ENCODE assay signal across 10 mouse cellular contexts in the genomic region with DNA sequence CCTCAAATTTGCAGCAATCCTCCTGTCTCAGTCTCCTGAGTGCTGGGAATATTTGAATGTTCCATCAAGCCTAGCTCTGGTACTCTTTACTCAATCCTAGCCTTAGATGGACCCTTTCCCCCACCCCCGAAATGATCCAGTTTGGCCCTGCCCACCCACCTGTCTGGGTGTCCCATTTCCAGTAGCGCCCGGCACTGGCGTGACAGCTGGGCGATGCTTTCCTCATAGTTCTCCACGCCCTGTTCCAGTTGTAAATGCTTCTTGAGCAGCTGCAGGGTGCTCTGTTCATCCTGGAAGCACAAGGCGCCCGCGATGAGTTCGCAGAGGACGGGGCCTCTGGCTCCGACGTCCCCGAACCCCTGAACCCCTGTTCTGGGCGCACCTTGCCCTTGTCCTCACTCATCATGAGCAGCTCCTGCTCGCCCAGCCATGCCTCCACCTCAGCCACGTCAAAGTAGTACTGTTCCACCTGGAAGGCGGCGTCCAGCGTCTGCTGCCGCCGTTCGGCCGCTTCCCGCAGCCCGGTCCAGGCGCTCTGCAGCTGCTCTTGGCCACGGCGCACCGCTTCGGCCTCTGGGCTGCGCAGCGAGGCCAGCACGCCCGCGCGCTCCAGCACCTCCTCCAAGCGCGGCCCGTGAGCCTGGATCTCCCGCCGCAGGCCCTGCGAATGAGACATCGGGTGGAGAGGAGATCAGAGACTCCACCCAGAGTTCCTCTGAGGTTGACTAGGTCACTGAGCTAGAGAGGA. TPM values are rescaled to one million over a fixed set of nuclear protein-coding genes. Genes with fewer than 3 reads are reported as not detected.
DNase-seq lines count a peak whose midpoint lies in the region; ATAC-seq and TF ChIP-seq lines count a peak whose summit lies in the region.
"Had no signal": no experiment of that assay in that cellular context is flagged by ENCODE, and none has a peak within 500 bp of the region (broad histone marks: within the 10 kb centered on the region; RNA-seq: fewer than 3 reads in every experiment).

No protein-coding gene starts in this region.

- H3K9me3 ChIP-seq in midbrain, embryonic 10.5 days (replicated peaks) = peaks cover 15% of the 10 kb centered on the region
- H3K9me3 ChIP-seq in midbrain, embryonic 15.5 days = no peaks in the 10 kb centered on the region
- peaks cover 6% of the 10 kb centered on the region; the same call in 1 of the 2 replicates for H3K9me3 ChIP-seq in intestine, postnatal 0 days (ENCODE audit: control insufficient read depth)
- H3K9me3 ChIP-seq in stomach, embryonic 16.5 days (replicated peaks; ENCODE audit: control insufficient read depth, low read length) = 0 out of 2 replicates have a peak, but pooled peaks cover 4% of the 10 kb centered on the region

- peak overlapping the region; percentile 40 for H3K4me3 ChIP-seq in midbrain, embryonic 10.5 days
- H3K4me3 ChIP-seq in midbrain, embryonic 15.5 days = no peak overlapping the region
- H3K4me3 ChIP-seq in intestine, postnatal 0 days (ENCODE audit: low read depth, low read length) = peak overlapping the region; percentile 17; the same call in 1 of the 2 replicates
- H3K4me3 ChIP-seq in stomach, embryonic 16.5 days (replicated peaks; ENCODE audit: low read length) = peak overlapping the region; percentile 24
- no peak overlapping the region for H3K4me3 ChIP-seq in left cerebral cortex, adult 2 months

- peaks cover 18% of the 10 kb centered on the region for H3K4me1 ChIP-seq in midbrain, embryonic 10.5 days
- peaks cover 5% of the 10 kb centered on the region; the same call in 1 of the 2 replicates for H3K4me1 ChIP-seq in midbrain, embryonic 15.5 days
- H3K4me1 ChIP-seq in intestine, postnatal 0 days (replicated peaks; ENCODE audit: control insufficient read depth, insufficient read depth, low read length) = no peaks in the 10 kb centered on the region
- peaks cover 11% of the 10 kb centered on the region for H3K4me1 ChIP-seq in stomach, embryonic 16.5 days (ENCODE audit: control insufficient read depth, insufficient read depth, low read length)

- WGBS in midbrain, embryonic 10.5 days = 6% methylated on average over 44 of the region's 44 CpGs
- WGBS in midbrain, embryonic 15.5 days = 11% methylated on average over 44 of the region's 44 CpGs
- 4% methylated on average over 44 of the region's 44 CpGs for WGBS in intestine, postnatal 0 days
- WGBS in stomach, embryonic 16.5 days = 7% methylated on average over 44 of the region's 44 CpGs

- peaks cover 100% of the 10 kb centered on the region for H3K27me3 ChIP-seq in midbrain, embryonic 10.5 days (ENCODE audit: low read depth, poor library complexity, severe bottlenecking)
- H3K27me3 ChIP-seq in midbrain, embryonic 15.5 days (replicated peaks) = peaks cover 96% of the 10 kb centered on the region
- peaks cover 86% of the 10 kb centered on the region for H3K27me3 ChIP-seq in intestine, postnatal 0 days (replicated peaks; ENCODE audit: control insufficient read depth, insufficient read depth, low read length)
- peaks cover 87% of the 10 kb centered on the region for H3K27me3 ChIP-seq in stomach, embryonic 16.5 days (ENCODE audit: control insufficient read depth, insufficient read depth, low read length)

- ATAC-seq in midbrain, embryonic 15.5 days (replicated peaks) = no peak
- no peak for ATAC-seq in intestine, postnatal 0 days
- peak; percentile 60 for ATAC-seq in stomach, embryonic 16.5 days (ENCODE audit: insufficient read depth, low FRiP score)

- no peaks in the 10 kb centered on the region for H3K36me3 ChIP-seq in midbrain, embryonic 10.5 days
- peaks cover 17% of the 10 kb centered on the region for H3K36me3 ChIP-seq in midbrain, embryonic 15.5 days (replicated peaks)
- no peaks in the 10 kb centered on the region for H3K36me3 ChIP-seq in intestine, postnatal 0 days (ENCODE audit: control insufficient read depth, insufficient read depth)
- H3K36me3 ChIP-seq in stomach, embryonic 16.5 days (ENCODE audit: control insufficient read depth, insufficient read depth, low read length) = no peaks in the 10 kb centered on the region

- TF ChIP-seq CTCF in intestine, postnatal 0 days (IDR thresholded peaks at IDR 0.05; ENCODE audit: low read depth) = no peak
- TF ChIP-seq CTCF in left cerebral cortex, adult 2 months (IDR thresholded peaks at IDR 0.05) = no peak

- no peak overlapping the region for H3K9ac ChIP-seq in midbrain, embryonic 15.5 days
- 0 out of 2 replicates have a peak overlapping the region, but pooled peaks have one; percentile 3 for H3K9ac ChIP-seq in intestine, postnatal 0 days (ENCODE audit: low read depth, low read length)
- peak overlapping the region; percentile 20; the same call in 1 of the 2 replicates for H3K9ac ChIP-seq in stomach, embryonic 16.5 days (ENCODE audit: low read length)

- intact Hi-C loops in left cerebral cortex, adult 2 months (cut with DNase I) = no loop called here

- H3K27ac ChIP-seq in midbrain, embryonic 10.5 days (replicated peaks) = no peak overlapping the region
- H3K27ac ChIP-seq in midbrain, embryonic 15.5 days = no peak overlapping the region
- no peak overlapping the region for H3K27ac ChIP-seq in intestine, postnatal 0 days (ENCODE audit: low read depth, low read length)
- H3K27ac ChIP-seq in stomach, embryonic 16.5 days (ENCODE audit: low read length) = no peak overlapping the region
- no peak overlapping the region for H3K27ac ChIP-seq in left cerebral cortex, adult 2 months
- H3K27ac ChIP-seq: macrophage had no signal

- no peak overlapping the region for H3K4me2 ChIP-seq in midbrain, embryonic 15.5 days
- H3K4me2 ChIP-seq in intestine, postnatal 0 days (replicated peaks; ENCODE audit: low read depth) = peak overlapping the region; percentile 38; the same call in 1 of the 2 replicates
- peak overlapping the region; percentile 47 for H3K4me2 ChIP-seq in stomach, embryonic 16.5 days (ENCODE audit: low read depth, low read length)

- DNase-seq in heart, adult 11 months = peak; percentile 88
- no peak for DNase-seq in heart, postnatal 4 days
- peak; percentile 41 for DNase-seq in midbrain, embryonic 10.5 days (ENCODE audit: low spot score)
- no peak for DNase-seq in left cerebral cortex, adult 2 months (ENCODE audit: extremely low spot score in 1 of 2, low spot score in 2 of 2)
- no peak for DNase-seq in lung, postnatal 4 days

RNA-seq across cellular contexts. Expression of gene Gm20479, which starts 14.7 kb away (rescaled TPM):
- total RNA-seq in heart, postnatal 4 days (2021) = 1 to 10 TPM in 1 of 2 experiments, not detected in 1; 3.7 TPM
- polyA plus RNA-seq in midbrain, embryonic 10.5 days (2016; fragmentation: Nextera tagmentation; extraction: Ambion mirVana) = 0.48 and 0.82 TPM in 2 replicates
- not detected in 2 replicates for polyA plus RNA-seq in midbrain, embryonic 15.5 days (2015; fragmentation: Nextera tagmentation; extraction: Ambion mirVana)
- 0.61 and 0.72 TPM in 2 replicates for polyA plus RNA-seq in intestine, postnatal 0 days (2015; fragmentation: Nextera tagmentation; extraction: Ambion mirVana)
- 3.0 TPM in 1 of 2 replicates, not detected in the other for polyA plus RNA-seq in stomach, embryonic 16.5 days (2015; fragmentation: Nextera tagmentation; extraction: Ambion mirVana)
- not detected for total RNA-seq in left cerebral cortex, adult 2 months (2021)
- total RNA-seq: layer of hippocampus, adult 18-20 months had no signal
- polyA plus RNA-seq: macrophage had no signal

RNA-seq across cellular contexts. Expression of gene Shkbp1, which starts 16.1 kb away (rescaled TPM):
- 10 to 100 TPM; 18.4 to 19.8 TPM for total RNA-seq in heart, postnatal 4 days (2021)
- 71.7 and 77.2 TPM in 2 replicates for polyA plus RNA-seq in midbrain, embryonic 10.5 days (2016; fragmentation: Nextera tagmentation; extraction: Ambion mirVana)
- polyA plus RNA-seq in midbrain, embryonic 15.5 days (2015; fragmentation: Nextera tagmentation; extraction: Ambion mirVana) = 63.9 and 64.7 TPM in 2 replicates
- 26.9 and 29.1 TPM in 2 replicates for polyA plus RNA-seq in intestine, postnatal 0 days (2015; fragmentation: Nextera tagmentation; extraction: Ambion mirVana)
- 41.0 and 41.7 TPM in 2 replicates for polyA plus RNA-seq in stomach, embryonic 16.5 days (2015; fragmentation: Nextera tagmentation; extraction: Ambion mirVana)
- 10 to 100 TPM; 23.2 to 40.3 TPM for total RNA-seq in left cerebral cortex, adult 2 months (2021)

RNA-seq across cellular contexts. Expression of gene Ltbp4, which starts 34.4 kb away (rescaled TPM):
- total RNA-seq in heart, postnatal 4 days (2021) = 100 to 1,000 TPM; 238 to 255 TPM
- polyA plus RNA-seq in midbrain, embryonic 10.5 days (2016; fragmentation: Nextera tagmentation; extraction: Ambion mirVana) = 7.0 and 9.0 TPM in 2 replicates
- polyA plus RNA-seq in midbrain, embryonic 15.5 days (2015; fragmentation: Nextera tagmentation; extraction: Ambion mirVana) = 13.4 and 15.7 TPM in 2 replicates
- polyA plus RNA-seq in intestine, postnatal 0 days (2015; fragmentation: Nextera tagmentation; extraction: Ambion mirVana) = 40.7 and 43.7 TPM in 2 replicates
- polyA plus RNA-seq in stomach, embryonic 16.5 days (2015; fragmentation: Nextera tagmentation; extraction: Ambion mirVana) = 170 and 202 TPM in 2 replicates
- 10 to 100 TPM; 48.1 to 51.2 TPM for total RNA-seq in left cerebral cortex, adult 2 months (2021)
- polyA plus RNA-seq: macrophage had no signal

Comparison
In these comparisons a context has a peak if more than half of its experiments do, and no peak if none do; other contexts are left out.
1. DNase-seq: peak in heart, adult 11 months (single experiment) and midbrain, embryonic 10.5 days (single experiment); none in heart, postnatal 4 days (single experiment), left cerebral cortex, adult 2 months (0 of 2) and lung, postnatal 4 days (0 of 2).
2. H3K4me3 ChIP-seq: peak in midbrain, embryonic 10.5 days (single experiment), intestine, postnatal 0 days (single experiment) and stomach, embryonic 16.5 days (single experiment); none in midbrain, embryonic 15.5 days (single experiment) and left cerebral cortex, adult 2 months (single experiment).